Mouse (Mus musculus) forebrain, postnatal 0 days (tissue): ENCODE data around the gene Coq10a. TPM values are rescaled to one million over a fixed set of nuclear protein-coding genes. Genes with fewer than 3 reads are reported as not detected.

Experiments used
- ATAC-seq: fragments of 200-750 bp; cut with Nextera tagmentation; 2 replicates; pipeline ENCODE4 v1.8.0; 2017; ENCODE audit warnings: mild to moderate bottlenecking, moderate library complexity
- DNase-seq: peaks from one replicate; pipeline ENCODE4 v3.0.0-alpha.2; 2015
- H3K27ac ChIP-seq: fragments of 300-500 bp; sonication (generic); 2 replicates; pipeline ENCODE4 v1.5.1; 2014; ENCODE audit warnings: low read depth, mild to moderate bottlenecking, antibody characterized with exemption, low read length, moderate library complexity, mixed read lengths
- H3K27me3 ChIP-seq: fragments of 300-500 bp; sonication (generic); 2 replicates; pipeline ENCODE4 v1.6.1; 2014; ENCODE audit warnings: mild to moderate bottlenecking, low read length, mixed read lengths; ENCODE audit not compliant: insufficient read depth
- H3K36me3 ChIP-seq: fragments of 300-500 bp; sonication (generic); 2 replicates; pipeline ENCODE4 v1.6.1; 2014; ENCODE audit warnings: mild to moderate bottlenecking, moderate library complexity; ENCODE audit not compliant: insufficient read depth
- H3K4me1 ChIP-seq: fragments of 300-500 bp; sonication (generic); 2 replicates; pipeline ENCODE4 v1.6.1; 2014; ENCODE audit warnings: antibody characterized with exemption; ENCODE audit not compliant: insufficient read depth
- H3K4me2 ChIP-seq: fragments of 300-500 bp; sonication (generic); 2 replicates; pipeline ENCODE4 v1.6.1; 2014; ENCODE audit warnings: low read depth, mild to moderate bottlenecking, moderate library complexity
- H3K4me3 ChIP-seq: fragments of 300-500 bp; sonication (generic); 2 replicates; pipeline ENCODE4 v1.5.1; 2014; ENCODE audit warnings: low read depth, low read length, mixed read lengths
- H3K9ac ChIP-seq: fragments of 300-500 bp; sonication (generic); 2 replicates; pipeline ENCODE4 v1.6.1; 2014; ENCODE audit warnings: mild to moderate bottlenecking
- H3K9me3 ChIP-seq: fragments of 300-500 bp; sonication (generic); 2 replicates; pipeline ENCODE4 v1.6.1; 2016; ENCODE audit warnings: low read length
- CTCF ChIP-seq: sonication (generic); IDR thresholded peaks from 2 replicates; pipeline ENCODE4 v1.5.1; 2016; ENCODE audit warnings: antibody characterized with exemption, control low read depth, low read depth
- WGBS: fragments of 180-500 bp; shearing (Covaris S2); extraction: QIAGEN DNeasy Blood & Tissue Kit; methylation state at CpG from one replicate; pipeline ENCODE4 v1.1.7; 2014; 5-methylcytosine and 5-hydroxymethylcytosine counted together
- polyA plus RNA-seq: library from polyadenylated mRNA; unstranded; fragments of >200 nt; fragmentation: Nextera tagmentation; extraction: Ambion mirVana; gene quantifications from 2 replicates; pipeline ENCODE4 v1.2.1, GENCODE M21; 2015
- total RNA-seq: library from RNA; depleted of rRNA; stranded (reverse); fragments of >200 nt; gene quantifications from 2 replicates; pipeline ENCODE4 v1.2.3, GENCODE M21; 2014

Gene Coq10a
- total and polyA plus RNA-seq, 2 experiments from 2014 or later = 41.6 to 48.2 TPM

DNA sequence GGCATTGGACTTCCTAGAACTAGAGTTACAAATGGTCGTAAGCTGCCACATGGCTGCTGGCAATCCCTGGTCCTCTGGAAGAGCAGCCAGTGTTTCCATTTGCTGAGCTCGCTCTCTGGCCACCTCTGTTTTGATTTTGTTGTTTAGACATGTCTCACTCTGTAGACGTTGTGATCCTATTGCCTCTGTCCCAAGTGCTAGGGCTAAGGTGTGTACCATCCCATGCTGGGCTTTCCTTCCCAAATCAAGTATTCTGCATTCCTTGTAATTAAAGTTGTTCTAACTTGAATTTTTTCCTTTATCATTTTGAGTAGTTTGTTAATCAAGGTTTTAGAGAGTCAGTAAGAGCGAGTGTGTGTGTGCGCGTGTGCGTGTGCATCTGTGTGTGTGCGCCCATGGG, 21.3 kb downstream of the Coq10a start:
- Histone ChIP-seq H3K4me1 (no peaks in the 10 kb centered on the region), H3K27me3 (no peaks in the 10 kb centered on the region), H3K4me2 (no peak overlapping the region), H3K9me3 (no peaks in the 10 kb centered on the region), H3K27ac (no peak overlapping the region), H3K9ac (no peak overlapping the region), H3K36me3 (peaks cover 22% of the 10 kb centered on the region), H3K4me3 (no peak overlapping the region)
- 89% methylated on average over 8 of the region's 8 CpGs for WGBS
- DNase-seq = no peak
- TF ChIP-seq CTCF = no peak
- ATAC-seq = no peak

DNA sequence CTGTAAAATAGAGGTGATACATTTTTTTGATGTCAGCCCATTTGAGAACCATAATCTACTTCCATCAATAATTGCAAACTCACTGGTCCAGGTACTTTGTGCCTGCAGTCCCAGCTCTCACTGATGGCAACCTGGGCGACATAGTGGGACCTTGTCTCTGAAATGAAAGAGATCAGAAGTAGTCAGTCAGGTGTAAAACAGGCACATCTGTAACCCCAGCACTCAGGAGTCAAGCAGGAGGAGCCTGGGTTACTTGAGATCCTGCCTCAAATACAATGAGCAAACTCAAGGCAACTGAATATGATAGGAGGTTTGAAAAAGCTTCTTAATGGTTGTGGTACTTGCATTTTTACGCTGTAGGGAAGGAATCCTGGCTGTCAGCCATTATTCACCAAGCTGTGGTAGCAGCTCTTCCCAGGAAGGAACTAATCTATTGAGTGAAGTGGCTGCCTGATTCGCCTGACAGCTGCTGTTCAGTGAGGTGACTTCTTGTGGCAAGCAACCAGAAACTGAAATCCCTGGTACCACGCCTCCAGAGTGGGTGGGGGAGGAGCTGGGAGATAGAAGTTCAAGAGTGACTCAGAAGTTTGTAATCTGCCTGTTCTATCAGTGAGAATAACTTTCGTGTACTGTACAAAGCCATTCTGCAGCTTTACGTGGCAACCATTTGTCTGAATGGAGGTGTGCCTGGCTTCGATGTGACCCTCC, 24.1 kb downstream of the Coq10a start:
- ATAC-seq = peak; percentile 76
- no peak overlapping the region; the same call in 1 of the 2 replicates for H3K27ac ChIP-seq
- no peak for TF ChIP-seq CTCF

DNA sequence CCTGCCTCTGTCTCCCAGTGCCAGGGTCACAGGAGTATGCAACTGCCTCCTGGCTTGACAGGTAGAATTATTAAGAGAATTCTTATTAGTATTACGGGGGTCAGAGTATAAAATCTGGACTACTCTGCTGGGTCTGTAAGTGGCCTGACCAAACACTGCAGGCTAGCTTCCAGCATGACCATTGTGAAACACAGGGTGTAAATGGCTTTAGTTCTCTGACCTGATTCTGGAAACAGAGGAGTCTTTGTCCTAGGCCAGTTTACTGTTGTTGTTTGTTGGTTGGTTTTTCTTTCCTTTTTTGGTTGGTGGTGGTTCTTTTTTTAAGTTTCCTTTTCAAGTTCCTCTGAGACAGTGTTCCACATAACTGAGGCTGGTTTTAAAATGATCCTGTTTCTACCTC, 25.4 kb downstream of the Coq10a start:
- WGBS = 74% methylated on average over 1 of the region's 1 CpGs
- ATAC-seq = no peak
- H3K4me3 ChIP-seq = no peak overlapping the region
- no peak overlapping the region for H3K9ac ChIP-seq
- H3K9me3 ChIP-seq = no peaks in the 10 kb centered on the region
- peaks cover 6% of the 10 kb centered on the region for H3K4me1 ChIP-seq
- H3K4me2 ChIP-seq = no peak overlapping the region
- no peaks in the 10 kb centered on the region for H3K27me3 ChIP-seq
- H3K27ac ChIP-seq = no peak overlapping the region; the same call in 1 of the 2 replicates
- no peak for DNase-seq
- TF ChIP-seq CTCF = no peak
- H3K36me3 ChIP-seq = no peaks in the 10 kb centered on the region

More for the DNA sequence above, 24.1 kb downstream of the Coq10a start:
- Histone ChIP-seq H3K36me3 (no peaks in the 10 kb centered on the region), H3K4me3 (no peak overlapping the region), H3K27me3 (no peaks in the 10 kb centered on the region), H3K4me2 (no peak overlapping the region), H3K9me3 (no peaks in the 10 kb centered on the region), H3K9ac (no peak overlapping the region), H3K4me1 (no peaks in the 10 kb centered on the region)
- WGBS = 35% methylated on average over 7 of the region's 7 CpGs
- DNase-seq = peak; percentile 52

- Histone ChIP-seq H3K9ac (no peak overlapping the region), H3K27me3 (no peaks in the 10 kb centered on the region), H3K9me3 (no peaks in the 10 kb centered on the region), H3K4me1 (peaks cover 13% of the 10 kb centered on the region), H3K27ac (no peak overlapping the region), H3K4me3 (no peak overlapping the region), H3K36me3 (no peaks in the 10 kb centered on the region), H3K4me2 (no peak overlapping the region)
- peak; percentile 21; the same call in 1 of the 2 replicates for TF ChIP-seq CTCF
- DNase-seq (no peak), ATAC-seq (no peak)
- 82% methylated on average over 2 of the region's 2 CpGs for WGBS
Measured at GRCm38 (mm10) chr10:128340257-128340656, 28.5 kb downstream of the Coq10a start.

DNA sequence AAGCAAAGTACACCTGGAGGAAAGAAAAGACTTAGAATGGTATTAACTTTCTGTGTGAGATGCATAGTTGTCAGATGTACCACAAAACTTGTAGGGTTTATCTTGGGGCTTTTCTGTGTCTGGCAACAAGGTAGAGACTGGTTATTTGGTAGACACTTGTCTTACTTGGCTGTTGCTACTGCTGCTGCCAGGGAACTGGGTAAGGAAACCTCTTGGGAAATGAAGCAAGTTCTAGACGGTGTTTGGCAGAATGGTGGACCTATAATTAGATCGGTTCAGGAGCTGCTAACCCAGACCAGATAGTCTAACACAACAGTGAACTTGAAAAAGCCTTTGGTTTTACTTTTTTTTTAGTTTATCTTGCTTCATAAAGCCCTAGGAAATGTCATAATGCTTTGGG, 29.8 kb downstream of the Coq10a start:
- DNase-seq (no peak), ATAC-seq (no peak)
- H3K4me3 ChIP-seq = no peak overlapping the region
- no peaks in the 10 kb centered on the region for H3K36me3 ChIP-seq
- no peak for TF ChIP-seq CTCF
- H3K27me3 ChIP-seq = no peaks in the 10 kb centered on the region
- no peak overlapping the region for H3K27ac ChIP-seq
- H3K9me3 ChIP-seq = no peaks in the 10 kb centered on the region
- peaks cover 13% of the 10 kb centered on the region for H3K4me1 ChIP-seq
- WGBS = 66% methylated on average over 2 of the region's 2 CpGs
- no peak overlapping the region for H3K9ac ChIP-seq
- H3K4me2 ChIP-seq = peak overlapping the region; percentile 65

- 16% methylated on average over 5 of the region's 5 CpGs for WGBS
- no peak for ATAC-seq
- H3K36me3 ChIP-seq = no peaks in the 10 kb centered on the region
- no peak for TF ChIP-seq CTCF
- no peaks in the 10 kb centered on the region for H3K27me3 ChIP-seq
- peak overlapping the region; percentile 90; the same call in 1 of the 2 replicates for H3K27ac ChIP-seq
- H3K4me1 ChIP-seq = peaks cover 13% of the 10 kb centered on the region
- peak overlapping the region; percentile 65 for H3K4me2 ChIP-seq
- no peaks in the 10 kb centered on the region for H3K9me3 ChIP-seq
- H3K4me3 ChIP-seq = peak overlapping the region; percentile 74
- H3K9ac ChIP-seq = peak overlapping the region; percentile 77
- DNase-seq = no peak
Measured at GRCm38 (mm10) chr10:128338415-128338814, 30.4 kb downstream of the Coq10a start.

DNA sequence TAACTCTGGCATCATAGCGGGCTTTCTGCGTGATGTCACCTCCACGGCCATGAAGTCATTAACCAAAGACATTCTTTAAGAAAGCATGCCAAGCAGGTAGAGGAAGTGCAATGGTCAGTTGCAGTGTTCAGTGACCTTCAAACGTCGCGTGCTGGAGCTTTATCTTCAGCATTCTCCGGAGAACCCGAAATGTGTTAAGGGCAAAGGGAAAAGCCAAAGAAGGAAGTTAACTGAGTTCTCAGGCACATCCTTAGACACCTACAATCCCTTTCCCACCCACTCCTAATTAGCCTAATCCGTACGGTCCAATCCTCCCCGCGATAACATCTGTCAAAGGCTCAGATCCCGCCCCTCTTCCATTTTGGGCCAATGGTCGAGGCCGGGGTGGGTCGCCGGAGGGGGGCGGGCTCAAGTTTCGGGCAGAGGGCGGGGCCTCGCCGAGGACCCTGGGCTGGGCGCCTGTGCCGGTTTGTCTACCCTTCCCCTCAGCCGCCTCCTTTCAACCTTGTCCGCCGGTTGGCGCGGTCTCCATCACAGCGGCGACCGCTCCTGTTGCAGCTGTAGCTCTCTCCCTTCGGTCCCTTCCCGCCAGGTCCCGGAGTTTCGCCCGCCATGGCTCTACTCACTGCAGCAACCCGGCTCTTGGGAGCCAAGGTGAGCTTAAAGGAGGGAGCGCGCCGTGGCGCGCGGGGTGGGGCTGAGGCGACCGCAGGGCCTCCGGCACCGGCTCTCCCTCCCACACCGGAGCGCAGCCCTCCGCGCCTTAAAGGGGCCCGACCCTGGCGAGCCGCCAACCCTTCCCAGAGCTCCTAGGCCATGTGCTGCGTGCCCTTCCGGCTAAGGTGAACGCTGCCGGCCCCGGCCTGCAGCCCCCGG, 31.3 kb downstream of the Coq10a start, which contains the start of gene Cs:
Cs (plus strand) TSS at position 429 of the 876 bp plus-strand sequence.
- peak; percentile 99 for ATAC-seq

More for the DNA sequence above, 31.3 kb downstream of the Coq10a start, which contains the start of gene Cs:
- 3% methylated on average over 61 of the region's 61 CpGs for WGBS
- Histone ChIP-seq H3K36me3 (no peaks in the 10 kb centered on the region), H3K4me2 (peak within 1 kb of the TSS; percentile 65), H3K4me3 (peak within 1 kb of the TSS; percentile 74), H3K4me1 (peaks cover 13% of the 10 kb centered on the region), H3K27ac (peak within 1 kb of the TSS; percentile 90), H3K9me3 (no peaks in the 10 kb centered on the region), H3K27me3 (no peaks in the 10 kb centered on the region), H3K9ac (peak within 1 kb of the TSS; percentile 77)
- DNase-seq = peak; percentile 97
- TF ChIP-seq CTCF = no peak
